Mouse (Mus musculus): ENCODE results near the gene Mdga2.

- TF ChIP-seq CTCF (IDR thresholded peaks at IDR 0.05; ENCODE audit: low read depth, low read length) (no peak), TAL1 (conservative IDR thresholded peaks at IDR 0.05; ENCODE audit: low read depth, low read length) (no peak)
These were observed 487.8 kb downstream of the Mdga2 start for GRCm38 (mm10) chr12:66734536-66734935.
